Mouse (Mus musculus): Measurements from ENCODE around the gene Sbk1.

Gene Sbk1

DNA sequence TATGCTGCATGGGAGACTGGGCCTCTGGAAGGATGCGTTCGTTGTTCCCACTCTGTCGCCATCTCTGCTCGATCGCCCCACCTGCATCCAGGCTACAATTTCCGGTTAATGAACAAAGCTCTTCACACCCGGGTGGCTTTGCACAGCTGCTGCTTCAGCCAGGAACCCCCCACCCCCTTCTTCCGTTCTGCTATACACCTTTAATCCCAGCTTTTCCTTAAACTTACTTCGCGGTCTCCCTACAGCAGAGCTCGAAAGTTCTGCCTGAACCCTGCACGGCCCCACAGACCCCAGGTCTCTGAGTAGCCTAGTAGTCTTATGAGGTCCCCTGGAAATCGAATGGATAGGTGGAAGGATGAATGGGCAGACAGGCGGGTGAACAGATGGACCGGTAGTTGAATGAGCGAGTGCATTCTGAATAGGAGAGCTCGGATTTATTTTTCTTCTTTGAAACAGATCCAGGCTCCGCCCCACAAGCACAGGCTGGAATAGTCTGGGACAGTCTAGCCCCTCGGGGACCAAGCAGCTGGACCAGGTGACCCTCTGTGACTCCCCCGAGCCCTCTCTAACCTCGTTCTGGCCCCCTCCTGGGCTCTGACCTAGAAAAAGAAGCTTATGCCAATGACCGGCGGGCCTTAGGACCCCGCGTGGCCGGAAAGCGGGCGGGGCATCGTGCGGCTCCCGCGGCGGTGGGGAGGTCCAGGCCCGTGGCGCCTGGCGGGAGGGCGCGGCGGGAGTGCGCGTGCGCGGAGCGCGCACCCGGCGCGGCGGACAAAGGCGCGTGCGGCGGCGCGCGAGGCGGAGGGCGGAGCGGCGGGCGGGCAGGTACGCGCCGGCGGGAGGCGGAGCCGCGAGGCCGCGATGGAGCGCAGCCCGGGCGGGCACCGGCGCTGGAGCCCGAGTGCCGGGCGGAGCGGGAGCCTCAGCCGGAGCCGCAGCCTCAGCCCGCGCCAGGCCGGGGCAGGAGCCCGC is at the start of gene Sbk1:
TSS of gene Sbk1 (plus strand) at position 908 of the 972 bp plus-strand sequence.
- DNase-seq = peak; percentile 94

DNA sequence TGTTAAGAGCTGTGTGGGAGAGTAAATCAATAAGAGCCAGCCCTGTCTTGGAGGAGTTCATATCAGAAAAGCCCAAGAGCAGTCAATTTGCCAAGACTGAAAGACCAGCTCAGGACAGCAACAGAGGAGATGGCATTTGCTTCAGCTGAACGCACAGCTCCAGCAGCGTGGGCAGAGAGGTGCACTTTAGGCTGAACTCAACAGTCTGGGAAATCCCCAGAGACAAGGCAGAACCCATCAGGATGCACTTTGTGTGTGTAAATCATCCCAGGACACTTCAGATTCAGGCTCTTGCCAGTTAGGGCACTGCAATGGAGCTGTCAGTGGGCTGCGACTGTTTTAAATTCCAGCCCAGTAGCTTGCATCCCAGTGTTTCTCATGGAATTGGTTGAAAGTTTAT is 49.7 kb upstream of the Sbk1 start:
- DNase-seq = no peak

DNA sequence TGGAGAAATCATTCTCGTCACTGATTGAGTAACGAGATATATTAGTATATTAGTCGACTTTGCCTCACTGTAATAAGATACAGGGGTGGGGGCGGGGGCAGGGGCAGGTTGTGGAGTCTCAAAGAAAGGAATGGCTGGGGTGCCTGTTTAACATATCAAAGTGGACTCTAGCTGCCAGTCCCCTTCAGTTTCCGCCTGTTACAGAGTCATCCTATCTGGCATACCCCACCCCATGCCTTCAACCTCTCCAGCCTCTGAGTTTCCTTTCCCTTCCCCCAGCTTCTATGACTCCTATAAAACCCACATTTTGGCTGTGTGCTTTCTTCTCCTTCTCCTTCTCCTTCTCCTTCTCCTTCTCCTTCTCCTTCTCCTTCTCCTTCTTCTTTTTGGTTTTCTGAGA is 46.3 kb upstream of the Sbk1 start:
- DNase-seq = no peak

DNA sequence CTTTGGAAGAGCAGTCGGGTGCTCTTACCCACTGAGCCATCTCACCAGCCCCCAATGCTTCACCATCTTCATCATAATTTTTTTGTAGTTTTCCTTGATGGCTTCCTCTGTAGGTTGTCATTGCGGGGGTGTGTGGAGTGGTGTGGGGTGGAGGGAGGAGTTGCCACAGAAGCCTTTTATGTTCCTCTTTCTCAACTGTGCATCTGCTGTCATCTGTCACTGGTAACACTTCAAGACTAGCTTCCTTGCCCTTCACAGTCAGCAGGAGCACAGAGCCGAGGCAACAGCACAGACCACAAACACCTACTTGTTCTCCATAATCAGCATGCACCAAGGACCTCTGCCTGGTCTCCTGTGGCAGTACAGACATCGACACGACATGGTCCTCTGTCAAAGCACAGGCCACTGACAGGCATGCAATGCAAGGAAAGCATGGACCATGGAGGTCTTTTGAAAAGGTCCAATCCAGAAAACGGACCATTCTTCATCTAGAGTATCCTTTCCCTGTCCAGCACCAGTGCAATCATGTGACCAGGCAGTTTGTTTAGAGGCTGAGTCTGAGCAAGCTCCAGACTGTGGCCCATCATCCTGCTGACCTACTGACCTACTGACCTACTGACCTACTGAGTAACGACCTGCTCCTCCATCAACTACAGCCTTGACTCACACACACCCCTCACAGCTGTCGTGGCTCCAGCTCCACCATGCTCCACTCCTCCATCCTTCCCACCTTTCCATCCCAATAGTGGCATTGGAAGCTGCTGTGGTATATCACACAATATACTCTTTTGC is 41.9 kb upstream of the Sbk1 start:
- no peak for DNase-seq

DNA sequence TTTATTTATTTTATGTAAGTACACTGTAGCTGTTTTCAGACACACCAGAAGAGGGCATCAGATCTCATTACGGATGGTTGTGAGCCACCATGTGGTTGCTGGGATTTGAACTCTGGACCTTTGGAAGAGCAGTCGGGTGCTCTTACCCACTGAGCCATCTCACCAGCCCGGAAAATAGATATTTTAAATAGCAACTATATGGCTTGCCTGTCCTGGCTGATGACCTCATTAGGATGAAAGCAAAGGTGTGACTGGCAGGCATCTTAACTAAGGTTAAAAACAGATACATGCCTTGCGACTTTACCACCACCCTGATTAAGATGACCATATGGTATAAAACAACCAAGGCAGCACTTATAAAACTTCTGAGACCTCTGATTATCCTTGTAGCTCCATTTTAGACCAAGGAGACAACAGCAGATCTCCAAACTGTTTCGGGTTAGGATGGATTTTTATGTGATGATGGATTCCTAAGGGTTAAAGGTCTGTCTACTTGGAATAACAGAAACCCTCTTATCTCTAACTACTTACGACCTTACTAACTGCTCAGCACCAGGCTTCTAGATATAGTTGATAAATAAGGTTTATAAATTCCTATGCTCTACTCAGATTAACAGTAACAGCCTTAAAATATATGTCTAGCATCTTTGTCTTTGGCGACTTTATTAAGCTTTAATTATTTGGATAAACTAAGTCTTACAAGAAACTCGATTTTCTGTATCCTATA is 39.9 kb upstream of the Sbk1 start:
- no peak for DNase-seq

DNA sequence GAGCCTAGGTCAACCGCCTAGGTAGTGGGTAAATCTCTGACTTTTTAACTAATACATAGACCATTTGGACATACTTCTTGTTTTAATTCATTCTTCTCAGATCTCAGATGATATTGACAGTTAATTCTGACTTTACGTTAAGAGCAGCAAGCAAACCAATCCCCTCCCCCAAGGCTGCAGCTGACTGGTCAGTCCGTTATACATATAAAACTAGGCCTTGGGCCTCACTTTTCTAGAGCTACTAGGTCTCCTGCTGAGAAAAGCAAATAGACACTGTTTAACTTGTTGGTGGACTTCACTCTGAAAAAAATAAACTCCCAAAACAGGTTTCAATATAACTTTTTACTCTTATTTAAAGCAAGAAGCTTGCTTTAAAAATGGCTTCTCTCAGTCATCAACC is 37.8 kb upstream of the Sbk1 start:
- DNase-seq = no peak

DNA sequence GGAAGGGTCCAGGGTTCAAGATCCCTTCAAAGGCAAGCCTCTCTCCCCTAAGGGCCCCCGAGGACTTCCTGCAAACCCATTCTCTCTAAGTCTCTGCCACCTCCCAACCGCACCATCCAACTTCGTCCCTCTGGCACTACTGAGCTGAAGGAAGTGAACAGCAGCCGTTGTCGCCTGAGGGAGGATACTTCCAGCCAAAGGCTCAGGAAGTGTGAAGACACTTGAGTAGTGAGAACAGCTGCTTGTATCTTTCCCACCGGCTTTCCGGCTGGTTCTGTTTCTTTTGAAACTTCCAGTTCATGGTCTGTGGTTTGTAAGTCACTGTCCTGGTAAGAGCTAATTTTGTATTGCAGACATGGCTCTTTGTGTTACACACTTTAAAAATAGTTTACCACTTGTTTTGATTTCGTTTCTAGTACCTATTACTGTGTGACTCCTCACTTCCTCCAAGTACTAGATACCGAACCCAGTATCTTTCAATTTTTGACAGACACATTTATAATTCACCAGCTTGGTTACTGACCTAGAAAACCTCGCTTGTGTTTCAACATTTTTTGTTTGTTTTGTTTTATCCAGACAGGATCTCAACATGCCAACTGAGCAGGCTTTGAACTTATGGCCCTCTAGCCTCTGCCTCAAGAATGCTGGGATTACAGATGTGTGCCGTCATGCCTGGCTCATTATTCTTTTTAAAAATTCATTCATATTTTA is 36.2 kb upstream of the Sbk1 start:
- DNase-seq = no peak

DNA sequence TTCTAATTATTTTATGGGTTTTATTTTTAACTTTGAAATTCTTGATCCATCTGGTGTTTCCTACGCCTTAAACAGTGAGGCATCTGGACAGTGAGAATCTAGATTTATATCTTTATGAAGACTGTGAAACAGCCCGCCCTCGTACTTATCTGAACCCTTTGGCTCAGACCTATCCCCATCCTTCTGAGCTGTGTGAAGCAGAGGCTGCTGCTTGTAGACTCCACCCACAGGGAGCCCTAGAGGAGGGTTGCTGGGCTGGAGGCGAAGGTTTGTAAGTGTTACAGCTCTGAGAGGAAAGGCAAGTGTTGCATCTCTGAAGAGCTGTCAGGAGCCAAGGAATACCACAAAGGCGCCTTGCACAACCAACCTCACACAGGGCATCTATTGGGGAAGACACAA is 35.6 kb upstream of the Sbk1 start:
- DNase-seq = no peak

DNA sequence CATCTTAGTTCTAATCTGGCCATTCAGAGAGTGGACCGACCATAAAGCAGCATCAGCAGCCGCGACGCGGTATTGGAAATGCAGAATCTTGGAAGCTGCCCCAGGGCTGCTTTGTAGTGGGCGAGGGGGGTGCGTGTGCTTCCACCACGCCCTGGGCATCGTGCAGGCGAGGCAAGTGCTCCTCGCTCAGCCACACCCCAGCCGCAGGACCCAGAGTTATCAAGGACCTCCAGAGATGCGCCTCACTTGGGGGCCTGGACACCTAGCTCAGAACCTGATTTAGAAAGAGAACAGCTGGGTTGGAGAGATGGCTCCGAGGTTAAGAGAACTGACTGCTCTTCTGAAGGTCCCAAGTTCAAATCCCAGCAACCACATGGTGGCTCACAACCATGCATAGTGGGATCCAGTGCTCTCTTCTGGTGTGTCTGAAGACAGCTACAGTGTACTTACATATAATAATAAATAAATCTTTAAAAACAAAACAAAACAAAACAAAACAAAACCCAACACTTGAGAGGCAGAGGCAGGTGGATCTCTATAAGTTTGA is 31.5 kb upstream of the Sbk1 start:
- no peak for DNase-seq

DNA sequence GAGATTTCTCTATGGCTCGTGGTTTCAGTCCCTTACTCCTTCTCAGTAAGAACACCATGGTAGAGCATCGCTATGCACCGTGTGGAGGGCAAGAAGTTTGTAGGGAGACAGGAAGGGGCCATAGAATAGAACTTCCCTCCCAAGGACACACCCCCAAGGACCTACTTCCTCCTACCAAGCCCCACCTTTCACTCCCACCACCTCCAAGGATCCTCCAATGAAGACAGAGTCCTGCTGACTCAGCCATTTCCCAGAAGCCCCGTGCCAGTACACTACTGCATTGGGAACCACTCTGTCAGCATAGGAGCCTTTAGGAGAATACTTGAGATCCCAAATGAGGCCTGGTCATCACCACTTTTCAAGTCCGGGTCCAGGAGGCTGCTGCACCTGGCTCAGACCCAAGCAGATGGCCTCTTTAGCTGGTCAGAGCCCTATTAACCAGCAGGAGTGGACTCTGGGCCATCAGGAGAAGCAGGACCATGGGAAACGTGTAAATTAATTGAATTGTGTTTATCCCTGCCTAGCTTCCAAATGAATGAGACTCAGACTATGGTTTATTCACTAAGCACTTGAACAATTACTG is 28.2 kb upstream of the Sbk1 start:
- DNase-seq = peak; percentile 29

DNA sequence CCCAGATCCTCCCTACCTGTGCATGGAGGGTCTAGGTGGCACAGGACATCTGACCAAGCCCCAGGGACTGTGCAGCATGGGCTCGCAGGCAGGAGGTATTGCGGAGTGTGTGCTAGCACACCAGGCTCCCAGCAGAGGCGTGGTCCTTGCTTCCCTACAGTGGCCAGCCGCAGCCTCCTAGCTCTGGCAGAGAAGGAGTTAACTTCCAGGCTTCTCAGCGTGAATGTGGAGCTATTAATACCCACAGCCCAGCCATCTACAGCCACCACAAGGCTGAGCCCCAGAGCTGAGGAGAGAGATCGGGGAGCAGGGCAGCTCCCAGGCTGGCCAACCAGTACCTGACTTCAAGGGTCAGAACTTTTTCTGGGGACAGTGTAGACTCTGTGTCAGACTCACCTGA is 24.3 kb upstream of the Sbk1 start:
- peak; percentile 66 for DNase-seq

DNA sequence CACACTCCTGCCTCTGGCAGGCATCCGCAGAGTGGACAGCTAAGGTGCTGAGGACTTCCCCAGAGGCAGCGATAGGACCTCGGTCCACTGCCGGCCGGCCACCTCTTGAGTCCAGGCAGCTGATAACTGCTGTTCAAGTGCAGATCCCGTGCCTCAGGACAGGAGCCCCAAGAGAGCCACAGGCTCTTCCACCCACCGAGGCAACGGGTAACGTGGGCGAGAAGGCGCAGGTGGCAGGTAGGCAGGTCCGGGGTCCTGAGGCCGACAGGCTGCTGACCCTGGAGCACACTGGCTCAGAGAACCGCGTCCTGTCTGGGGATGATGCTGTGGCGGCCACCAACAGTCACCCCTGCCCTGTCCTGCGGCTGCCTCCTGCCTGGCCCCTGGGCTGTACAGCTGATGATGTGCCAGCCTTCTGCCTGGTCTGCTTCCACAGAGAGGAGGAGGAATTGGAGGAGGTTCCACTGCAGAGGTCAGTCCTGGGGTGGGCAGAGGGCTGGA is 23.7 kb upstream of the Sbk1 start:
- peak; percentile 44 for DNase-seq

DNA sequence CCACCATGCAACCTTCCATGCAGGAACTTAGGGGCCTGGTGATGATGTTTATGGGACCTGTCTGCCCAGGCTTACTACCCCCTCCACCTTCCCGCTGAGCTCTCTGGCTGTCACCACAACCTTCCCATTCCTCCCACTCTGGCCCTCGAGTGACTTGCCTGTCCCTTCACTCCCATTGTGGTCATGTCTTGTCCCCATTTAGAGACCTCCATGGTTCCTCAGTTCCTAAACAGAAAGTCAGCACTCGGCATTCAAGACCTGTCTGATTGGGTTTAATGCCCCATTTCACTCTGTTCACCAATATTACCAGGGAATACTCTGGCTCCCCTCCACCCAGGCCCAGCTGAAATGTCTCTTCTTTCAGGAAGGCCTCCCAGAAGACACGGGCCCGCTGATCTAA is 23.3 kb upstream of the Sbk1 start:
- DNase-seq = peak; percentile 34

DNA sequence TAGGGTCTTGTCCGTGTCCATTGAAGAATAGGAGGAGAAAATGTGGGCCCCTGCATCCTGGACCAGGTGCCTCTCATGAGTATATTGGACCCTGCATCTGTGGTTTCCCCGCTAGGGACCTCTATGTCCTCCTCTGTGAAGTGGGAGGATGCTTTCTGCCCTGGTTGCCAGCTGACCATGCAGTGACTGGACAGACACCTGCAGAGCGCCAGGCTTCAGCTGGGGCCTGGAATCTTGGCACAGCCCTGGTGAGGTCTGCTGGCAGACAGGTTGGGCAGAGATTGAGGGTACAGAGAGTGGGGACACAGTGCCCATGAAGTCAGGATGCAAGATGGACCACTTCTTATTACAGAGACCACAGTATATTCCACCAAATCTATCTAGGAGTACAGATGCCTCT is 22.4 kb upstream of the Sbk1 start:
- peak; percentile 62 for DNase-seq

DNA sequence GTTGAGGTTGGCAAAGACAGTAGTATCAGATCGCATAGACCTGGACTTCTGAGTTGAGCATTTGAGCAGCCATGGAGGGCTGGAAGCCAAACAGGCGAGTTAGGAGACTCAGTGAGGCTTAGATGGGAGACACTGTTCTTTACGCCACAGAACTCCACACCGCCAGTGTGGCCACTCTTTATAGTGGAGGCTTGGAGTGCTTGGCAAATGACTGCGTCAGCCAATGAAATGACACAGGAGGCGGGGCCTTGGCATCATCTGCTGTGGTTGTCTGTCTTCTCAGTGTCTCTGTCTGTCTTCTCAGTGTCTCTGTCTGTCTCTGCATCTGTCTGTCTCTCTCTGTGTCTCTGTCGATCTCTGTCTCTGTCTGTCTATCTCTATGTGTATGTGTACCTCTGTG is 21.9 kb upstream of the Sbk1 start:
- DNase-seq = peak; percentile 83

DNA sequence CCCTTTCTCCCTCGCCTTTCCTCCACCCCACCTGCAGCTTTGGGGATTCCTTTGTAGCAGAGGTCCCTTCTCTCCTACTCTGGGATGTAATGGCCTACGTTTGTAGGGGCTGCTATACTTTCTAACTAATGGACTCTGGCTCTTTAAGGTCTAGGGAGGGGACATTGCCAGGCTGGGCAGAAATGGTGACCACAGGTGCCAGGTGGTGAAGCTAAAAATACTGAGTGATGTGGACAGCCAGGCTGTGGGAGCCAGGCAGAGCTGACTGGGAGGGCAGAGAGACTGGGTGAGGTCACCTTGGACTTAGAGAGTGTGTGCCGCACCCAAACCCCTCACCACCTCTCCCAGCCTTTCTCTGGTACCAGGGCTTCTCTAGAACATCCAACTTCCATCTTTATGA is 20.7 kb upstream of the Sbk1 start:
- DNase-seq = peak; percentile 82

DNA sequence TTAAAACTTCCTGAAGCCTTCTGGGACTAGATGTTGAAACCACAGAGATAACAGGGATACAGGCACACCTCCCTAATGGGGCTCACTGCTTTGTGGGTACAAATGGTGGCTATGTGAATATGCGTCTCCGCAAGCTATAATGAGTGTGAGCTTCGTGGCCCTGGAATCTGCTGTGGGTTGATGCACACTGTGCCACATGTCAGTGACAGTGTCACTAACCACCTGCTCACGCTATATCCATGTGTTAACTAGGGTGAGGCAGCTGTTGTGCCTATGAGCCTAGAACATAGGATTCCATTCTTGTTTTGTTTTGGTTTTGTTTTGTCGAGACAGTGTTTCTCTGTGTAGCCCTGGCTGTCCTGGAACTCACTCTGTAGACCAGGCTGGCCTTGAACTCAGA is 20.2 kb upstream of the Sbk1 start:
- no peak for DNase-seq

DNA sequence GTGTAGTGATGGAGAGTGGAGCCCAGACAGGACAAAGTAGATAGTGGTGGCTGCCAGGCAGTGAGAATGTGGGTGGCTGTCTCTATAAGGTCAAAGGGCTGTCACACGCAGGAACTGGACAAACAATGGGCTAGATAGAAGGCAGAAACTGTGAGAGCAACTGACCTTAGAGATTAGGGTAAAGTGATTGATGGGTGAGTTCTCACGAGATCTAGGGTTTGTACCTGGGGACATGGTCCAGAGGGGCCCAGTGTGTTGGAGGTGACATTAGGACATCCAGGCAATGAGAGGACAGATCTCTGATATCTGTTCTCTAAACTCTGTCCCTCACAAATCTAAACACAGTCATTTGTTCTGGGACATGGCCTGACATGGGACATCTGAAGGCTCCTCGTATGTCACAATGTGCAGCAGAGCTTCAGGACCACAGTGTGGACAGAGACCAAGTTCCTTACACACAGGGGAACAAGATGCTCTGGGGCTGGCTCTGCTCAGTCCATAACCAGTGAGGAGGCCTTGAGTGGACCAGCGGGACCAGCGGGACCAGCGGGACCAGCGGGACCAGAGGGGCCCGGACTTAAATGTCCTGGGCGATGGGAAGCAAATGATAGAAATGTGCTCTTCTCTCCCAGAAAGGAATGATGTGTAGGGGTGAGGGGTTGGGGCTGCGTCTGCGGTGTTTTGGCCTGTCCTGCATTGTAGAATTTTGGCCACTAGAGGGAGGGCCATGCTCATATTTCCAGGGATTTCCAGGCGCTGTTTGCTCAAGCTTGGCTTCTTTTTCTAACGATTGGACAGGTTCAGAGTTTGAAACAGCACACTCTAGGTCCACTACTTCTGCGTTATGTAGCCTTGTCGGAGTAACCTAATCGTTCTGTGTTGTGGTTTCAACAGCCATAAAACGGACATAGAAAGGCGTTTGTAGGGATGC is 11.9 kb upstream of the Sbk1 start:
- peak; percentile 66 for DNase-seq

DNA sequence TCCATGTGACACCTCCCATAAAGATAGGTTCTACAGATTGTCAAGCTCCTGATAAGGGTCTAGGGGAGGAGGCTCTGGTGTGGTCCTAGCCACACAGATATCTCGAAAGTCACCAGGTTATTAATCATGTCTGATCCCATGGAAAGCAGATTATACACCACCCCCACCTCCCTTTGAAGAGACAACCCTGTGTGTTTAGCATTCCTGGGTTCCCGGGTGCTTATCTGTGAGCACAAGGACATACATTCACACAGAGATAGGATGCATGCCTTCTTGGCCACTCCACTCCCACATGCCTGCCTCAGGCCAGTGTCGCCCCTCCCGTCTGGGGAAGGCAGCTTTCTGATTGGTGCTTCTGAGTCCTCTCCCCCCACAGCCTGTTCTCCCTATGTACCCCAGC is 10.6 kb upstream of the Sbk1 start:
- DNase-seq = peak; percentile 14

DNA sequence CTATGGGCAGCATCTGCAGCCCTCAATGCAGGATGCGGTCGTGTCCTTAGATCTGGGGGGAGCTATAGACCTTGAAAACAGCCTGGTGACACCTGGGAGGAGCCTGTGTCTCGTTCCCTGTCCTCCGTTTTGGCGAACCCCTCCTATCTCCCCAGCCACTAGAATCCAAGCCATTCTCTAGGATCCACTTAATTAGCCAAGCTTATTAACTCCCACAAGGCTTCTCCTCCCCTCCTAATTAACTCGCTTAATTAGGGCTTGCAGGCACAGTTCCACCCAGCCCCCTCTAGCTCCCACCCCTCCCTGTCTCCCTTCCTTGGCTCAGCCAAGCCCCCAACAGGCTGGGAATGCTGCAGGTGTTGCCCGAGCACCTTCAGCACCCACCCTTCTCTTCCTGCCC is 8.5 kb upstream of the Sbk1 start:
- no peak for DNase-seq

DNA sequence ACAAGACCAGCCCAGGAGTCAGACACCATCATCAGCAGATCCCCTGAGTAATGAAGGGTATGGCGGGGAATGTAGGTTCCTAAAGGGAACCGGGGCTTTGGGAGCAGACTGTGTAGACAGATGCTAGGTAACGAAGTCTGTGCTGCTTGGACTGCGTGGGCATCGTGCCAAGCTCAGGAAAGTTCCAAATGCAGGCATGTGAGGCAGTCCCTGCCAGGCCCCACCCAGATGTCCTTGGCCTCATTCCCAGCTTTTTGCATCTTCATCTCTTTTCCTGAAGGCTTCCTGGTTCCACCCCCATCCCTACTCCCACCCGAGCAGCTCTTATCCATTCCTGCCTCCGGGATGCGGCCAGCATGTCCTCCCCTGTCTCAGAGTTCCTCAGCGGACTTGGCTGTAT is 6.5 kb upstream of the Sbk1 start:
- DNase-seq = peak; percentile 67
